Mouse (Mus musculus) hindbrain, embryonic 13.5 days (tissue): ENCODE measurements around the gene Pitpnm3. TPM values are rescaled to one million over a fixed set of nuclear protein-coding genes. Genes with fewer than 3 reads are reported as not detected.
A peak's percentile ranks its signal among the peaks of the same experiment; 100 is the strongest.

ENCODE experiments used
- ATAC-seq: fragments of 200-750 bp; cut with Nextera tagmentation; 2 replicates; pipeline ENCODE4 v1.8.0; 2017; ENCODE audit warnings: moderate TSS enrichment; ENCODE audit not compliant: low FRiP score
- H3K27ac ChIP-seq: fragments of 300-500 bp; sonication (generic); 2 replicates; pipeline ENCODE4 v1.5.1; 2015; ENCODE audit warnings: inconsistent platforms, mild to moderate bottlenecking, moderate library complexity
- H3K27me3 ChIP-seq: fragments of 300-500 bp; sonication (generic); 2 replicates; pipeline ENCODE4 v1.6.1; 2015; ENCODE audit warnings: mild to moderate bottlenecking, inconsistent platforms
- H3K36me3 ChIP-seq: fragments of 300-500 bp; sonication (generic); 2 replicates; pipeline ENCODE4 v1.6.1; 2015; ENCODE audit warnings: mild to moderate bottlenecking, inconsistent platforms
- H3K4me1 ChIP-seq: fragments of 300-500 bp; sonication (generic); replicated peaks from 2 replicates; pipeline ENCODE4 v1.6.1; 2015; ENCODE audit warnings: inconsistent platforms
- H3K4me2 ChIP-seq: fragments of 300-500 bp; sonication (generic); 2 replicates; pipeline ENCODE4 v1.6.1; 2015; ENCODE audit warnings: inconsistent platforms, mild to moderate bottlenecking, moderate library complexity
- H3K4me3 ChIP-seq: fragments of 300-500 bp; sonication (generic); 2 replicates; pipeline ENCODE4 v1.5.1; 2015; ENCODE audit warnings: mild to moderate bottlenecking, inconsistent platforms
- H3K9ac ChIP-seq: fragments of 300-500 bp; sonication (generic); 2 replicates; pipeline ENCODE4 v1.6.1; 2015; ENCODE audit warnings: mild to moderate bottlenecking, inconsistent platforms
- H3K9me3 ChIP-seq: fragments of 300-500 bp; sonication (generic); 2 replicates; pipeline ENCODE4 v1.6.1; 2016; ENCODE audit warnings: inconsistent platforms
- WGBS: fragments of 180-500 bp; shearing (Covaris S2); methylation state at CpG from one replicate; pipeline ENCODE4 v1.1.7; 2015; 5-methylcytosine and 5-hydroxymethylcytosine counted together
- polyA plus RNA-seq: library from polyadenylated mRNA; unstranded; fragments of >200 nt; fragmentation: Nextera tagmentation; extraction: Ambion mirVana; gene quantifications from 2 replicates; pipeline ENCODE4 v1.2.1, GENCODE M21; 2015

The Pitpnm3 gene
- polyA plus RNA-seq, 1 experiment from 2014 or later = 1.9 TPM

GRCm38 (mm10) chr11:72023581-72023980 is 112.0 kb downstream of the Pitpnm3 start:
- H3K27me3 ChIP-seq = 0 out of 2 replicates have a peak, but pooled peaks cover 7% of the 10 kb centered on the region
- no peaks in the 10 kb centered on the region for H3K36me3 ChIP-seq
- no peak overlapping the region for H3K27ac ChIP-seq
- WGBS = 47% methylated on average over 8 of the region's 10 CpGs
- no peaks in the 10 kb centered on the region for H3K9me3 ChIP-seq
- no peak overlapping the region for H3K4me3 ChIP-seq
- no peak overlapping the region for H3K4me2 ChIP-seq
- peaks cover 13% of the 10 kb centered on the region for H3K4me1 ChIP-seq
- ATAC-seq = no peak
- H3K9ac ChIP-seq = no peak overlapping the region

- H3K9me3 ChIP-seq = no peaks in the 10 kb centered on the region
- H3K27ac ChIP-seq = no peak overlapping the region
- 0 out of 2 replicates have a peak, but pooled peaks cover 7% of the 10 kb centered on the region for H3K27me3 ChIP-seq
- no peak overlapping the region for H3K4me2 ChIP-seq
- H3K9ac ChIP-seq = no peak overlapping the region
- H3K4me1 ChIP-seq = peaks cover 15% of the 10 kb centered on the region
- 82% methylated on average over 6 of the region's 6 CpGs for WGBS
- H3K36me3 ChIP-seq = no peaks in the 10 kb centered on the region
- H3K4me3 ChIP-seq = no peak overlapping the region
- no peak for ATAC-seq
These were observed 112.8 kb downstream of the Pitpnm3 start for GRCm38 (mm10) chr11:72022827-72023226.

GRCm38 (mm10) chr11:72021015-72021414 is 114.6 kb downstream of the Pitpnm3 start:
- no peak overlapping the region for H3K4me3 ChIP-seq
- no peaks in the 10 kb centered on the region for H3K9me3 ChIP-seq
- H3K27ac ChIP-seq = no peak overlapping the region
- no peaks in the 10 kb centered on the region for H3K36me3 ChIP-seq
- 85% methylated on average over 4 of the region's 4 CpGs for WGBS
- no peak overlapping the region for H3K9ac ChIP-seq
- 0 out of 2 replicates have a peak, but pooled peaks cover 3% of the 10 kb centered on the region for H3K27me3 ChIP-seq
- H3K4me2 ChIP-seq = no peak overlapping the region
- peaks cover 24% of the 10 kb centered on the region for H3K4me1 ChIP-seq
- ATAC-seq = no peak

GRCm38 (mm10) chr11:72017253-72017601 is 118.4 kb downstream of the Pitpnm3 start:
- Histone ChIP-seq H3K9ac (no peak overlapping the region), H3K9me3 (no peaks in the 10 kb centered on the region), H3K36me3 (no peaks in the 10 kb centered on the region), H3K4me3 (no peak overlapping the region), H3K27me3 (0 out of 2 replicates have a peak, but pooled peaks cover 3% of the 10 kb centered on the region), H3K27ac (no peak overlapping the region), H3K4me1 (peaks cover 18% of the 10 kb centered on the region), H3K4me2 (no peak overlapping the region)
- WGBS = 70% methylated on average over 9 of the region's 9 CpGs
- no peak for ATAC-seq

- Histone ChIP-seq H3K4me2 (no peak overlapping the region), H3K9ac (no peak overlapping the region), H3K27ac (no peak overlapping the region), H3K27me3 (0 out of 2 replicates have a peak, but pooled peaks cover 3% of the 10 kb centered on the region), H3K4me1 (peaks cover 24% of the 10 kb centered on the region), H3K4me3 (no peak overlapping the region), H3K9me3 (no peaks in the 10 kb centered on the region), H3K36me3 (no peaks in the 10 kb centered on the region)
- 84% methylated on average over 13 of the region's 13 CpGs for WGBS
- ATAC-seq = no peak
These were observed 118.9 kb downstream of the Pitpnm3 start for GRCm38 (mm10) chr11:72016518-72017252.

- H3K36me3 ChIP-seq = no peaks in the 10 kb centered on the region
- no peaks in the 10 kb centered on the region for H3K27me3 ChIP-seq
- no peak overlapping the region for H3K4me3 ChIP-seq
- H3K4me2 ChIP-seq = no peak overlapping the region
- peaks cover 44% of the 10 kb centered on the region for H3K4me1 ChIP-seq
- no peak for ATAC-seq
- no peaks in the 10 kb centered on the region for H3K9me3 ChIP-seq
- H3K9ac ChIP-seq = no peak overlapping the region
- 41% methylated on average over 4 of the region's 4 CpGs for WGBS
- no peak overlapping the region for H3K27ac ChIP-seq
These were observed 120.9 kb downstream of the Pitpnm3 start for GRCm38 (mm10) chr11:72014674-72015073.

GRCm38 (mm10) chr11:72011955-72012354 is 123.6 kb downstream of the Pitpnm3 start:
- Histone ChIP-seq H3K27ac (peak overlapping the region; percentile 71), H3K9ac (no peak overlapping the region), H3K4me2 (no peak overlapping the region), H3K4me3 (no peak overlapping the region), H3K27me3 (no peaks in the 10 kb centered on the region), H3K36me3 (no peaks in the 10 kb centered on the region), H3K4me1 (peaks cover 42% of the 10 kb centered on the region), H3K9me3 (no peaks in the 10 kb centered on the region)
- ATAC-seq = no peak
- 86% methylated on average over 1 of the region's 1 CpGs for WGBS

- H3K9me3 ChIP-seq = no peaks in the 10 kb centered on the region
- ATAC-seq = 0 out of 2 replicates have a peak, but pooled peaks have one; percentile 36
- no peak overlapping the region for H3K4me2 ChIP-seq
- peaks cover 40% of the 10 kb centered on the region for H3K4me1 ChIP-seq
- no peaks in the 10 kb centered on the region for H3K36me3 ChIP-seq
- WGBS = 49% methylated on average over 9 of the region's 9 CpGs
- H3K9ac ChIP-seq = no peak overlapping the region
- H3K27me3 ChIP-seq = no peaks in the 10 kb centered on the region
- H3K27ac ChIP-seq = peak overlapping the region; percentile 71
- no peak overlapping the region for H3K4me3 ChIP-seq
These were observed 124.4 kb downstream of the Pitpnm3 start for GRCm38 (mm10) chr11:72010940-72011722.

GRCm38 (mm10) chr11:72010367-72010766 is 125.2 kb downstream of the Pitpnm3 start:
- WGBS = 48% methylated on average over 5 of the region's 5 CpGs

GRCm38 (mm10) chr11:72005547-72005946 is 130.0 kb downstream of the Pitpnm3 start:
- H3K36me3 ChIP-seq = no peaks in the 10 kb centered on the region
- no peak overlapping the region for H3K4me2 ChIP-seq
- ATAC-seq = no peak
- no peak overlapping the region for H3K4me3 ChIP-seq
- H3K27me3 ChIP-seq = no peaks in the 10 kb centered on the region
- H3K4me1 ChIP-seq = peaks cover 30% of the 10 kb centered on the region
- H3K9ac ChIP-seq = no peak overlapping the region
- H3K27ac ChIP-seq = no peak overlapping the region
- H3K9me3 ChIP-seq = no peaks in the 10 kb centered on the region
- WGBS = 89% methylated on average over 6 of the region's 6 CpGs

More at GRCm38 (mm10) chr11:72010367-72010766, 125.2 kb downstream of the Pitpnm3 start:
- Histone ChIP-seq H3K4me2 (no peak overlapping the region), H3K36me3 (no peaks in the 10 kb centered on the region), H3K9me3 (no peaks in the 10 kb centered on the region), H3K4me1 (peaks cover 40% of the 10 kb centered on the region), H3K27ac (peak overlapping the region; percentile 71), H3K27me3 (no peaks in the 10 kb centered on the region), H3K4me3 (no peak overlapping the region), H3K9ac (no peak overlapping the region)
- ATAC-seq = no peak

- WGBS = 39% methylated on average over 9 of the region's 9 CpGs
- peaks cover 19% of the 10 kb centered on the region for H3K4me1 ChIP-seq
- no peaks in the 10 kb centered on the region for H3K36me3 ChIP-seq
These were observed 132.4 kb downstream of the Pitpnm3 start for GRCm38 (mm10) chr11:72003171-72003570.

GRCm38 (mm10) chr11:72002138-72002853 is 133.3 kb downstream of the Pitpnm3 start:
- ATAC-seq = no peak
- Histone ChIP-seq H3K9ac (no peak overlapping the region), H3K27me3 (0 out of 2 replicates have a peak, but pooled peaks cover 3% of the 10 kb centered on the region), H3K27ac (no peak overlapping the region), H3K4me3 (no peak overlapping the region), H3K4me1 (peaks cover 16% of the 10 kb centered on the region), H3K4me2 (no peak overlapping the region), H3K36me3 (no peaks in the 10 kb centered on the region), H3K9me3 (no peaks in the 10 kb centered on the region)
- 49% methylated on average over 13 of the region's 13 CpGs for WGBS

More at GRCm38 (mm10) chr11:72003171-72003570, 132.4 kb downstream of the Pitpnm3 start:
- Histone ChIP-seq H3K27ac (no peak overlapping the region), H3K9me3 (no peaks in the 10 kb centered on the region), H3K4me3 (no peak overlapping the region), H3K9ac (no peak overlapping the region), H3K4me2 (no peak overlapping the region), H3K27me3 (0 out of 2 replicates have a peak, but pooled peaks cover 3% of the 10 kb centered on the region)
- no peak for ATAC-seq
